Mouse (Mus musculus) CH12.LX (cell line): Measurements from ENCODE around the gene Mgat5. TPM values are rescaled to one million over a fixed set of nuclear protein-coding genes. Genes with fewer than 3 reads are reported as not detected.

Source experiments
- DNase-seq: peaks from one replicate; pipeline ENCODE4 v3.0.0-alpha.2; 2013; ENCODE audit errors: extremely low read depth
- H3K27ac ChIP-seq: 2 replicates; pipeline ENCODE4 v1.5.1; 2012; ENCODE audit warnings: low read depth, mild to moderate bottlenecking, control low read depth, moderate library complexity; ENCODE audit not compliant: insufficient read depth
- H3K27me3 ChIP-seq: replicated peaks from 2 replicates; pipeline ENCODE3; 2012; ENCODE audit warnings: inconsistent platforms
- H3K36me3 ChIP-seq, 2 experiments: replicated peaks in 1 of 2; 2 replicates each; pipeline versions ENCODE3 to v1.6.1; 2012; ENCODE audit warnings: inconsistent platforms in 1 of 2, low read length in 1 of 2, mild to moderate bottlenecking in 1 of 2, mixed read lengths in 1 of 2, moderate library complexity in 1 of 2; ENCODE audit not compliant: control insufficient read depth in 1 of 2, insufficient read depth in 1 of 2
- H3K4me1 ChIP-seq, 2 experiments: 2 replicates each; pipeline ENCODE4 v1.6.1; 2012; ENCODE audit warnings: inconsistent platforms in 1 of 2, moderate library complexity in 1 of 2; ENCODE audit not compliant: insufficient read depth in 2 of 2, control insufficient read depth in 1 of 2
- H3K4me2 ChIP-seq: 2 replicates; pipeline ENCODE4 v1.6.1; 2012; ENCODE audit warnings: low read depth, mild to moderate bottlenecking, control low read depth; ENCODE audit not compliant: poor library complexity, insufficient read depth, severe bottlenecking
- H3K4me3 ChIP-seq, 3 experiments: fragments of 150-350 bp in 1 of 3; sonication (generic) in 1 of 3; replicated peaks in 1 of 3; 2 replicates each; pipeline versions ENCODE3 to v1.5.1; 2011 to 2012; ENCODE audit warnings: low read depth in 2 of 3, low read length in 2 of 3, mild to moderate bottlenecking in 2 of 3, moderate library complexity in 2 of 3, control low read depth in 1 of 3, improper control_type of control experiment in 1 of 3, inconsistent platforms in 1 of 3, mixed read lengths in 1 of 3; ENCODE audit not compliant: poor library complexity in 1 of 3
- H3K79me2 ChIP-seq: replicated peaks from 2 replicates; pipeline ENCODE4 v1.6.1; 2012; ENCODE audit warnings: mild to moderate bottlenecking, moderate library complexity; ENCODE audit not compliant: control insufficient read depth, poor library complexity, insufficient read depth, severe bottlenecking; ENCODE audit errors: extremely low read depth
- H3K9ac ChIP-seq: 2 replicates; pipeline ENCODE4 v1.6.1; 2012; ENCODE audit warnings: low read depth, mild to moderate bottlenecking, control low read depth, moderate library complexity; ENCODE audit not compliant: insufficient read depth
- H3K9me3 ChIP-seq: replicated peaks from 2 replicates; pipeline ENCODE3; 2012; ENCODE audit warnings: low read length, inconsistent platforms, mixed read lengths
- BHLHE40 ChIP-seq: IDR thresholded peaks from 2 replicates; pipeline ENCODE4 v1.6.1; 2011; ENCODE audit warnings: mild to moderate bottlenecking, low read depth, low read length, improper control_type of control experiment
- CTCF ChIP-seq, 2 experiments: IDR thresholded peaks in 1 of 2; conservative IDR thresholded peaks in 1 of 2; 2 replicates each; pipeline ENCODE4 v1.5.1; 2011 to 2012; ENCODE audit warnings: low read depth in 2 of 2, low read length in 2 of 2, improper control_type of control experiment in 1 of 2, inconsistent platforms in 1 of 2, mild to moderate bottlenecking in 1 of 2, moderate library complexity in 1 of 2
- E2F4 ChIP-seq: IDR thresholded peaks from 2 replicates; pipeline ENCODE4 v1.6.1; 2011; ENCODE audit warnings: low read depth, low read length, improper control_type of control experiment; ENCODE audit not compliant: insufficient replicate concordance
- ELF1 ChIP-seq: IDR thresholded peaks from 2 replicates; pipeline ENCODE4 v1.6.1; 2014; ENCODE audit warnings: low read depth, mild to moderate bottlenecking, inconsistent platforms, low read length, improper control_type of control experiment
- EP300 ChIP-seq: IDR thresholded peaks from 2 replicates; pipeline ENCODE4 v1.6.1; 2011; ENCODE audit warnings: low read length, improper control_type of control experiment
- HCFC1 ChIP-seq: IDR thresholded peaks from 2 replicates; pipeline ENCODE4 v1.6.1; 2012; ENCODE audit warnings: low read depth, mild to moderate bottlenecking, inconsistent platforms, low read length, improper control_type of control experiment
- IRF4 ChIP-seq: IDR thresholded peaks from 2 replicates; pipeline ENCODE4 v1.6.1; 2014; ENCODE audit warnings: low read depth, mild to moderate bottlenecking, inconsistent platforms, low read length, improper control_type of control experiment
- JUND ChIP-seq: conservative IDR thresholded peaks from 2 replicates; pipeline ENCODE4 v1.6.1; 2011; ENCODE audit warnings: low read depth, low read length, improper control_type of control experiment
- KAT2A ChIP-seq: IDR thresholded peaks from 2 replicates; pipeline ENCODE4 v1.6.1; 2012; ENCODE audit warnings: low read length, improper control_type of control experiment, inconsistent platforms; ENCODE audit not compliant: insufficient replicate concordance
- MAZ ChIP-seq: IDR thresholded peaks from 2 replicates; pipeline ENCODE4 v1.6.1; 2012; ENCODE audit warnings: low read depth, mild to moderate bottlenecking, inconsistent platforms, low read length, improper control_type of control experiment, moderate library complexity
- MEF2A ChIP-seq: IDR thresholded peaks from 2 replicates; pipeline ENCODE4 v1.6.1; 2014; ENCODE audit warnings: low read depth, mild to moderate bottlenecking, inconsistent platforms, low read length, improper control_type of control experiment, borderline replicate concordance
- MYC ChIP-seq: IDR thresholded peaks from 2 replicates; pipeline ENCODE4 v1.6.1; 2011; ENCODE audit warnings: low read depth, mild to moderate bottlenecking, improper control_type of control experiment, low read length
- PAX5 ChIP-seq: IDR thresholded peaks from 2 replicates; pipeline ENCODE4 v1.6.1; 2012; ENCODE audit warnings: low read length, inconsistent platforms, mixed read lengths
- RAD21 ChIP-seq: IDR thresholded peaks from 2 replicates; pipeline ENCODE4 v1.6.1; 2011; ENCODE audit warnings: low read depth, mild to moderate bottlenecking, low read length, improper control_type of control experiment, moderate library complexity
- RCOR1 ChIP-seq: conservative IDR thresholded peaks from 2 replicates; pipeline ENCODE4 v1.6.1; 2012; ENCODE audit warnings: low read depth, mild to moderate bottlenecking, inconsistent platforms, low read length, improper control_type of control experiment
- SIN3A ChIP-seq: IDR thresholded peaks from 2 replicates; pipeline ENCODE4 v1.6.1; 2012; ENCODE audit warnings: low read length, improper control_type of control experiment, inconsistent platforms
- TBP ChIP-seq: conservative IDR thresholded peaks from 2 replicates; pipeline ENCODE4 v1.6.1; 2011; ENCODE audit warnings: low read depth, low read length, improper control_type of control experiment
- UBTF ChIP-seq: IDR thresholded peaks from 2 replicates; pipeline ENCODE4 v1.6.1; 2012; ENCODE audit warnings: low read depth, mild to moderate bottlenecking, inconsistent platforms, low read length, improper control_type of control experiment, moderate library complexity
- USF2 ChIP-seq: conservative IDR thresholded peaks from 2 replicates; pipeline ENCODE4 v1.6.1; 2011; ENCODE audit warnings: low read depth, low read length, improper control_type of control experiment
- ZKSCAN1 ChIP-seq: IDR thresholded peaks from 2 replicates; pipeline ENCODE4 v1.6.1; 2012; ENCODE audit warnings: low read depth, inconsistent platforms, low read length, improper control_type of control experiment, borderline replicate concordance
- ZMIZ1 ChIP-seq: IDR thresholded peaks from 2 replicates; pipeline ENCODE4 v1.6.1; 2012; ENCODE audit warnings: low read depth, mild to moderate bottlenecking, inconsistent platforms, low read length, improper control_type of control experiment
- ZNF384 ChIP-seq: IDR thresholded peaks from 2 replicates; pipeline ENCODE4 v1.6.1; 2012; ENCODE audit warnings: low read depth, low read length, improper control_type of control experiment, inconsistent platforms
- dilution Hi-C: fragments of 300-500 bp; cut with MboI; formaldehyde crosslinking; loops from 2 replicates; pipeline ENCODE4 v1.14.3; 2020; ENCODE audit warnings: low sequenced_read_pairs; ENCODE audit not compliant: extremely low pct_unique_long_range_greater_than_20kb, extremely low pct_ligation_motif_present
- in situ Hi-C: fragments of 300-500 bp; cut with MboI; formaldehyde crosslinking; loops from 3 replicates; pipeline ENCODE4 v1.14.3; 2019; ENCODE audit warnings: low sequenced_read_pairs, low pct_ligation_motif_present, low pct_unique_long_range_greater_than_20kb, mixed read lengths
- polyA plus RNA-seq: library from polyadenylated mRNA; unstranded; fragments of >175 nt; gene quantifications from 2 replicates; pipeline ENCODE4 v1.2.1, GENCODE M21; 2012; ENCODE audit warnings: low read depth; ENCODE audit not compliant: insufficient read length
- total RNA-seq, 2 experiments: library from RNA; depleted of rRNA; stranded (reverse); fragments of 300-350 nt in 1 of 2; fragments of >200 nt in 1 of 2; gene quantifications; 2 replicates each; pipeline ENCODE4 v1.2.3; 2012 to 2014

The Mgat5 gene
- total and polyA plus RNA-seq, 3 experiments = 5.9 to 8.8 (median 6.6) TPM

GRCm38 (mm10) chr1:127337740-127338139, 132.9 kb downstream of the Mgat5 start:
- dilution Hi-C loops = no loop called here
- H3K4me1 ChIP-seq = peaks cover 5 to 18% of the 10 kb centered on the region in 2 experiments; a peak in 3 of 4 replicates
- H3K4me3 ChIP-seq = no peak overlapping the region
- TF ChIP-seq PAX5 (no peak), JUND (no peak), TBP (no peak), CTCF (conservative IDR thresholded peaks at IDR 0.05 in 1 of 2, IDR thresholded peaks at IDR 0.05 in 1 of 2; ENCODE audit: low read depth in 2 of 2, low read length in 2 of 2) (no peak), MYC (no peak), BHLHE40 (no peak)
- H3K79me2 ChIP-seq = no peaks in the 10 kb centered on the region
- H3K9me3 ChIP-seq = no peaks in the 10 kb centered on the region
- H3K9ac ChIP-seq = no peak overlapping the region
- DNase-seq = no peak
- no peak overlapping the region for H3K27ac ChIP-seq
- in situ Hi-C loops = no loop called here
- no peaks in the 10 kb centered on the region for H3K27me3 ChIP-seq
- H3K4me2 ChIP-seq = no peak overlapping the region
- peaks cover 0 to 32% of the 10 kb centered on the region in 2 experiments for H3K36me3 ChIP-seq

GRCm38 (mm10) chr1:127338833-127339487, 134.1 kb downstream of the Mgat5 start:
- no peak for DNase-seq
- no peak for TF ChIP-seq JUND
- TF ChIP-seq ZNF384 = no peak
- in situ Hi-C loops = no loop called here
- dilution Hi-C loops = no loop called here
- no peak overlapping the region for H3K4me3 ChIP-seq
- no peak overlapping the region for H3K27ac ChIP-seq
- H3K4me2 ChIP-seq = no peak overlapping the region
- H3K79me2 ChIP-seq = no peaks in the 10 kb centered on the region
- no peak overlapping the region for H3K9ac ChIP-seq
- peaks cover 6 to 30% of the 10 kb centered on the region in 2 experiments for H3K4me1 ChIP-seq
- H3K27me3 ChIP-seq = no peaks in the 10 kb centered on the region
- H3K9me3 ChIP-seq = no peaks in the 10 kb centered on the region
- H3K36me3 ChIP-seq = peaks cover 0 to 32% of the 10 kb centered on the region in 2 experiments

- Histone ChIP-seq H3K27ac (no peak overlapping the region), H3K36me3 (peaks cover 0 to 32% of the 10 kb centered on the region in 2 experiments), H3K4me1 (peaks cover 17 to 43% of the 10 kb centered on the region in 2 experiments), H3K4me3 (no peak overlapping the region), H3K27me3 (no peaks in the 10 kb centered on the region), H3K9me3 (no peaks in the 10 kb centered on the region), H3K79me2 (no peaks in the 10 kb centered on the region), H3K4me2 (no peak overlapping the region), H3K9ac (no peak overlapping the region)
- TF ChIP-seq RAD21 (no peak), ZMIZ1 (no peak), ELF1 (no peak), HCFC1 (no peak), ZNF384 (no peak), MAZ (no peak), SIN3A (no peak), KAT2A (no peak), MEF2A (no peak), PAX5 (no peak), USF2 (no peak), E2F4 (no peak), EP300 (no peak), IRF4 (no peak), ZKSCAN1 (no peak), JUND (no peak), MYC (no peak), UBTF (no peak), CTCF (conservative IDR thresholded peaks at IDR 0.05 in 1 of 2, IDR thresholded peaks at IDR 0.05 in 1 of 2; ENCODE audit: low read depth in 2 of 2, low read length in 2 of 2) (no peak), RCOR1 (no peak)
- DNase-seq = no peak
- in situ Hi-C loops = no loop called here
- dilution Hi-C loops = no loop called here
Measured at GRCm38 (mm10) chr1:127340296-127340695, 135.5 kb downstream of the Mgat5 start.
